Mouse (Mus musculus) heart, adult 18-20 months (tissue): ENCODE results near the gene Gm5741. TPM values are rescaled to one million over a fixed set of nuclear protein-coding genes. Genes with fewer than 3 reads are reported as not detected.

Source experiments
- DNase-seq, 2 experiments: peaks; one replicate each; pipeline ENCODE4 v3.0.0; 2021 to 2022; ENCODE audit warnings: mixed read lengths in 1 of 2
- microRNA-seq, 2 experiments: library from miRNA; unstranded; fragments of <30 nt; microRNA quantifications; one replicate each; pipeline ENCODE4 v1.2.0; 2022
- total RNA-seq, 2 experiments: library from RNA; stranded (reverse); gene quantifications; 2 replicates each; pipeline ENCODE4 v1.2.3; 2021

Gene Gm5741
- total RNA-seq, 2 experiments from 2014 or later = not detected

GRCm38 (mm10) chr8:85027922-85028321 lies 39.9 kb downstream of the Gm5741 start:
- no peak for DNase-seq

- no peak for DNase-seq
Observed at GRCm38 (mm10) chr8:85027516-85027855, 40.3 kb downstream of the Gm5741 start.

- DNase-seq = peak; percentile 98 to 99
Observed at GRCm38 (mm10) chr8:85026670-85027515, 40.9 kb downstream of the Gm5741 start, which contains the start of gene Trir. Trir (plus strand) TSS chr8:85026823.

GRCm38 (mm10) chr8:85025098-85025932 lies 42.5 kb downstream of the Gm5741 start, which contains the start of gene Asna1:
Asna1 (minus strand) TSS chr8:85025281.
- peak; percentile 92 for DNase-seq

- DNase-seq = no peak
Observed at GRCm38 (mm10) chr8:85023846-85024245, 43.9 kb downstream of the Gm5741 start.

- no peak for DNase-seq
Observed at GRCm38 (mm10) chr8:85021514-85022055, 46.2 kb downstream of the Gm5741 start.

Small RNA genes within 50 kb of the gene (microRNA-seq; reads per million reads assigned to microRNA genes)
- gene Gm23388 = 0.81 to 1.1 reads per million in 2 experiments
- 0.76 to 1.1 reads per million in 2 experiments for gene Mir7070

Other genes with a start within 250 kb of the Gm5741 start
- 10 to 100 TPM; 10.0 to 13.2 TPM for gene Dand5, start 245.2 kb downstream of the Gm5741 start, total RNA-seq
- 10 to 100 TPM; 31.5 to 35.7 TPM for gene Gadd45gip1, start 236.5 kb downstream of the Gm5741 start, total RNA-seq
- 10 to 100 TPM; 88.5 to 96.7 TPM for gene Rad23a, start 227.3 kb downstream of the Gm5741 start, total RNA-seq
- gene Calr, start 221.0 kb downstream of the Gm5741 start, total RNA-seq = 100 to 1,000 TPM; 297 to 306 TPM
- 10 to 100 TPM; 22.6 to 22.9 TPM for gene Farsa, start 211.0 kb downstream of the Gm5741 start, total RNA-seq
- 1 to 10 TPM; 4.4 to 4.9 TPM for gene Syce2, start 195.9 kb downstream of the Gm5741 start, total RNA-seq
- 10 to 100 TPM; 79.9 to 84.2 TPM for gene Gcdh, start 174.1 kb downstream of the Gm5741 start, total RNA-seq
- not detected for gene Klf1, start 166.1 kb downstream of the Gm5741 start, total RNA-seq
- gene Dnase2a, start 159.4 kb downstream of the Gm5741 start, total RNA-seq = 10 to 100 TPM in 1 of 2 experiments, 1 to 10 TPM in 1; 9.5 to 11.0 TPM
- gene Mast1, start 130.6 kb downstream of the Gm5741 start, total RNA-seq = under 1 TPM; 0.10 TPM
- gene Rtbdn, start 121.0 kb downstream of the Gm5741 start, total RNA-seq = not detected
- 1 to 10 TPM in 1 of 2 experiments, not detected in 1; 2.3 TPM for gene Gm49661, start 98.5 kb downstream of the Gm5741 start, total RNA-seq
- gene Prdx2, start 98.4 kb downstream of the Gm5741 start, total RNA-seq = 100 to 1,000 TPM; 648 to 740 TPM
- gene Rnaseh2a, start 98.2 kb downstream of the Gm5741 start, total RNA-seq = 10 to 100 TPM; 45.6 to 48.4 TPM
- 10 to 100 TPM; 11.0 to 13.9 TPM for gene Junb, start 89.3 kb downstream of the Gm5741 start, total RNA-seq
- gene Hook2, start 77.4 kb downstream of the Gm5741 start, total RNA-seq = 1 to 10 TPM; 2.7 TPM
- not detected for gene Best2, start 53.5 kb downstream of the Gm5741 start, total RNA-seq
- 10 to 100 TPM; 64.7 to 67.3 TPM for gene Asna1, start 42.7 kb downstream of the Gm5741 start, total RNA-seq
- 10 to 100 TPM; 84.5 to 87.7 TPM for gene Trir, start 41.2 kb downstream of the Gm5741 start, total RNA-seq
- 10 to 100 TPM; 24.1 to 31.2 TPM for gene Tnpo2, start 31.1 kb downstream of the Gm5741 start, total RNA-seq
- gene Fbxw9, start 7.9 kb downstream of the Gm5741 start, total RNA-seq = 1 to 10 TPM; 2.7 to 3.2 TPM
- gene Dhps, start 3.8 kb upstream of the Gm5741 start, total RNA-seq = 10 to 100 TPM; 36.5 to 36.6 TPM
- 10 to 100 TPM; 42.1 to 47.3 TPM for gene Wdr83os, start 12.8 kb upstream of the Gm5741 start, total RNA-seq
- gene Wdr83, start 13.3 kb upstream of the Gm5741 start, total RNA-seq = 10 to 100 TPM; 28.7 to 34.6 TPM
- 10 to 100 TPM; 27.6 to 27.7 TPM for gene Man2b1, start 15.3 kb upstream of the Gm5741 start, total RNA-seq
- gene Zfp791, start 55.1 kb upstream of the Gm5741 start, total RNA-seq = 1 to 10 TPM; 1.7 to 2.4 TPM
- not detected for gene Cks1brt, start 83.9 kb upstream of the Gm5741 start, total RNA-seq
- gene Olfr371, start 158.0 kb upstream of the Gm5741 start, total RNA-seq = not detected
- 1 to 10 TPM; 5.8 to 6.8 TPM for gene Orc6, start 231.7 kb upstream of the Gm5741 start, total RNA-seq
- 10 to 100 TPM; 69.0 to 71.6 TPM for gene Vps35, start 231.8 kb upstream of the Gm5741 start, total RNA-seq